Mouse (Mus musculus) forebrain, embryonic 14.5 days (tissue): ENCODE results near the gene Mdk. TPM values are rescaled to one million over a fixed set of nuclear protein-coding genes. Genes with fewer than 3 reads are reported as not detected.

Experiments
- ATAC-seq: fragments of 200-750 bp; cut with Nextera tagmentation; 2 replicates; pipeline ENCODE4 v1.8.0; 2017; ENCODE audit warnings: mild to moderate bottlenecking, moderate library complexity
- DNase-seq: peaks from one replicate; pipeline ENCODE4 v3.0.0-alpha.2; 2015; ENCODE audit warnings: low spot score
- H3K27ac ChIP-seq: fragments of 300-500 bp; sonication (generic); 2 replicates; pipeline ENCODE4 v1.5.1; 2014; ENCODE audit warnings: low read depth, mild to moderate bottlenecking, control low read depth, low read length, moderate library complexity
- H3K27me3 ChIP-seq: fragments of 300-500 bp; sonication (generic); replicated peaks from 2 replicates; pipeline ENCODE4 v1.6.1; 2014; ENCODE audit warnings: low read length, control low read depth, mixed read lengths; ENCODE audit not compliant: control insufficient read depth, insufficient read depth
- H3K36me3 ChIP-seq: fragments of 300-500 bp; sonication (generic); 2 replicates; pipeline ENCODE4 v1.6.1; 2014; ENCODE audit warnings: low read length, control low read depth; ENCODE audit not compliant: control insufficient read depth, insufficient read depth
- H3K4me1 ChIP-seq: fragments of 300-500 bp; sonication (generic); 2 replicates; pipeline ENCODE4 v1.6.1; 2014; ENCODE audit warnings: antibody characterized with exemption, low read length, control low read depth; ENCODE audit not compliant: control insufficient read depth, insufficient read depth
- H3K4me2 ChIP-seq: fragments of 300-500 bp; sonication (generic); 2 replicates; pipeline ENCODE4 v1.6.1; 2014; ENCODE audit warnings: mild to moderate bottlenecking, control low read depth, low read length
- H3K4me3 ChIP-seq: fragments of 300-500 bp; sonication (generic); 2 replicates; pipeline ENCODE4 v1.5.1; 2014; ENCODE audit warnings: low read depth, low read length, control low read depth
- H3K9ac ChIP-seq: fragments of 300-500 bp; sonication (generic); 2 replicates; pipeline ENCODE4 v1.6.1; 2014; ENCODE audit warnings: mild to moderate bottlenecking, low read length, control low read depth, moderate library complexity
- H3K9me3 ChIP-seq: fragments of 300-500 bp; sonication (generic); replicated peaks from 2 replicates; pipeline ENCODE4 v1.6.1; 2016; ENCODE audit warnings: low read length, control low read depth, mixed read lengths; ENCODE audit not compliant: control insufficient read depth
- WGBS: fragments of 180-500 bp; shearing (Covaris S2); extraction: QIAGEN DNeasy Blood & Tissue Kit; methylation state at CpG from one replicate; pipeline ENCODE4 v1.1.7; 2014; 5-methylcytosine and 5-hydroxymethylcytosine counted together
- polyA plus RNA-seq: library from polyadenylated mRNA; unstranded; fragments of >200 nt; fragmentation: Nextera tagmentation; extraction: Ambion mirVana; gene quantifications from 2 replicates; pipeline ENCODE4 v1.2.1, GENCODE M21; 2014

Gene Mdk
- polyA plus RNA-seq, 1 experiment from 2014 or later: 462 TPM

DNA sequence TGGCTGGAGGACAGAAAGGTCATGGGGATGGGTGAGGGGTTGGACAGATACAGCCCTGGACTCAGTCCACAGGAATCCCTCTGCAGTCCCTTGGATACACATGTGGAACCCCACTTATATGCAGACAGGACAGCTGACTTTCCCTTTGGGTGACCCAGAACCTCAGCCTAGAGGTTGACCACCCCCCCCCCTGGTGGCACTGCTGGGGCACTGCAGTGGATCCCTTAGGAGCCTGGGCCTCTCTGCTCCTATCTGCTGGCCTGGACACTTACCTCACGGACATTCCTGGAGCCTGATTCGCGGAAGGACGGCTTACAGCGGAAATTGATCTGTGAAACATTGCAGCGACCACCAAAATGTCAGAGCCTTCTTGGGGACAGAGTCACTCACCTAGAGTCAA lies 10.3 kb upstream of the Mdk start:
- no peak for ATAC-seq
- WGBS: 69% methylated on average over 6 of the region's 6 CpGs

GRCm38 (mm10) chr2:91939303-91939935 lies 7.3 kb upstream of the Mdk start:
- H3K9ac ChIP-seq: no peak overlapping the region
- H3K36me3 ChIP-seq: peaks cover 48% of the 10 kb centered on the region
- H3K4me2 ChIP-seq: no peak overlapping the region
- H3K27me3 ChIP-seq: no peaks in the 10 kb centered on the region
- no peak overlapping the region for H3K27ac ChIP-seq
- DNase-seq (no peak), ATAC-seq (no peak)
- no peaks in the 10 kb centered on the region for H3K9me3 ChIP-seq
- H3K4me1 ChIP-seq: peaks cover under 1% of the 10 kb centered on the region; the same call in 1 of the 2 replicates
- WGBS: 90% methylated on average over 15 of the region's 15 CpGs
- H3K4me3 ChIP-seq: no peak overlapping the region

More for the DNA sequence above, 10.3 kb upstream of the Mdk start:
- DNase-seq: no peak
- Histone ChIP-seq H3K27ac (no peak overlapping the region), H3K36me3 (peaks cover 29% of the 10 kb centered on the region), H3K4me2 (no peak overlapping the region), H3K9ac (no peak overlapping the region), H3K9me3 (no peaks in the 10 kb centered on the region), H3K4me1 (peaks cover 7% of the 10 kb centered on the region; the same call in 1 of the 2 replicates), H3K4me3 (no peak overlapping the region), H3K27me3 (no peaks in the 10 kb centered on the region)

- H3K27ac ChIP-seq: no peak overlapping the region
- no peak for ATAC-seq
- WGBS: 91% methylated on average over 7 of the region's 7 CpGs
- H3K36me3 ChIP-seq: peaks cover 48% of the 10 kb centered on the region
- H3K9me3 ChIP-seq: no peaks in the 10 kb centered on the region
- DNase-seq: no peak
- H3K4me1 ChIP-seq: peaks cover 9% of the 10 kb centered on the region
- H3K4me2 ChIP-seq: no peak overlapping the region
- H3K4me3 ChIP-seq: no peak overlapping the region
- H3K9ac ChIP-seq: no peak overlapping the region
- no peaks in the 10 kb centered on the region for H3K27me3 ChIP-seq
Observed at GRCm38 (mm10) chr2:91936154-91936553, 4.1 kb upstream of the Mdk start.

- H3K36me3 ChIP-seq: peaks cover 48% of the 10 kb centered on the region
- H3K4me2 ChIP-seq: no peak overlapping the region
- 86% methylated on average over 9 of the region's 9 CpGs for WGBS
- H3K27ac ChIP-seq: no peak overlapping the region
- no peak overlapping the region for H3K4me3 ChIP-seq
- no peak overlapping the region for H3K9ac ChIP-seq
- no peaks in the 10 kb centered on the region for H3K9me3 ChIP-seq
- no peaks in the 10 kb centered on the region for H3K27me3 ChIP-seq
- ATAC-seq (no peak), DNase-seq (no peak)
- peaks cover 14% of the 10 kb centered on the region for H3K4me1 ChIP-seq
Observed at GRCm38 (mm10) chr2:91934826-91935525, 2.9 kb upstream of the Mdk start.

- H3K36me3 ChIP-seq: peaks cover 40% of the 10 kb centered on the region
- H3K27me3 ChIP-seq: no peaks in the 10 kb centered on the region
- DNase-seq: no peak
- no peak overlapping the region for H3K4me3 ChIP-seq
- H3K27ac ChIP-seq: no peak overlapping the region
- H3K4me2 ChIP-seq: no peak overlapping the region
- no peaks in the 10 kb centered on the region for H3K9me3 ChIP-seq
- no peak for ATAC-seq
- 72% methylated on average over 8 of the region's 8 CpGs for WGBS
- peaks cover 14% of the 10 kb centered on the region for H3K4me1 ChIP-seq
- no peak overlapping the region for H3K9ac ChIP-seq
Observed at GRCm38 (mm10) chr2:91934016-91934415, 1.9 kb upstream of the Mdk start.

- WGBS: 29% methylated on average over 9 of the region's 9 CpGs
- H3K27ac ChIP-seq: no peak overlapping the region
- H3K36me3 ChIP-seq: peaks cover 34% of the 10 kb centered on the region
- no peak overlapping the region for H3K4me2 ChIP-seq
- peaks cover 14% of the 10 kb centered on the region for H3K4me1 ChIP-seq
- H3K27me3 ChIP-seq: no peaks in the 10 kb centered on the region
- ATAC-seq (no peak), DNase-seq (no peak)
- no peak overlapping the region for H3K9ac ChIP-seq
- no peaks in the 10 kb centered on the region for H3K9me3 ChIP-seq
- H3K4me3 ChIP-seq: no peak overlapping the region
Observed at GRCm38 (mm10) chr2:91933471-91933870, 1.4 kb upstream of the Mdk start.

DNA sequence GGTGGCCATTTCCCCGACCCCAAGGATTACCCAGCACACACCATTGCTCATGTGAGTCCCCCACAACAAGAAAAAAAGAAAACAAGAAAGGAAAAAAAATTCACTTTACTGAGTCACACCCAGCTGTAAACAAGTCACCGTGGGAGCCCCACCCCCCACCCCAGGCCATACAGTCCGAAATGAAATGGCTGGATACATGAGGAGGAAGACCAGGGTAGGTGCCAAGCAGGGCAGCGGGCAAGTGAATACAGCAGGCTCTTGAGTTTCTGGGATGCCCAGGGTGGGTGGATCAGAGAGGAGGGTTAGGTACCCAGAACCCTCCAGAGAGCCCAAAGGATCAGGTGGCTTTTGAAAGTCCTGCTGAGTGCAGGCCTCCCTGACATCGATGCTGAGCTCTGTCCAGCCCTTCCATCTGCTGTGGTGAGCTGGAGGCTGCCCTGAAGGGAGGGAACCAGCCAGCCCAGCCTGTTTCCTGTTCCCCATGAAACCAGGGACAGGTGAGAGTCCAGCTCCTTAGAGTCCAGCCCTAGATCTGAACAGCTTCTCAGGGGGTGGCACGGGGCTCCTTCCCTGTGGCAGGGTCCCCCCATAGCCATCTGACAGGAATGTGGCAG lies 747 bp upstream of the Mdk start:
- H3K9me3 ChIP-seq: no peaks in the 10 kb centered on the region
- peaks cover 14% of the 10 kb centered on the region for H3K4me1 ChIP-seq
- H3K9ac ChIP-seq: no peak overlapping the region; the same call in 1 of the 2 replicates
- H3K27ac ChIP-seq: peak overlapping the region; percentile 90; the same call in 1 of the 2 replicates
- H3K36me3 ChIP-seq: peaks cover 28% of the 10 kb centered on the region
- peak overlapping the region; percentile 81 for H3K4me2 ChIP-seq
- ATAC-seq: no peak
- no peaks in the 10 kb centered on the region for H3K27me3 ChIP-seq
- no peak overlapping the region for H3K4me3 ChIP-seq
- WGBS: 14% methylated on average over 6 of the region's 6 CpGs
- no peak for DNase-seq

DNA sequence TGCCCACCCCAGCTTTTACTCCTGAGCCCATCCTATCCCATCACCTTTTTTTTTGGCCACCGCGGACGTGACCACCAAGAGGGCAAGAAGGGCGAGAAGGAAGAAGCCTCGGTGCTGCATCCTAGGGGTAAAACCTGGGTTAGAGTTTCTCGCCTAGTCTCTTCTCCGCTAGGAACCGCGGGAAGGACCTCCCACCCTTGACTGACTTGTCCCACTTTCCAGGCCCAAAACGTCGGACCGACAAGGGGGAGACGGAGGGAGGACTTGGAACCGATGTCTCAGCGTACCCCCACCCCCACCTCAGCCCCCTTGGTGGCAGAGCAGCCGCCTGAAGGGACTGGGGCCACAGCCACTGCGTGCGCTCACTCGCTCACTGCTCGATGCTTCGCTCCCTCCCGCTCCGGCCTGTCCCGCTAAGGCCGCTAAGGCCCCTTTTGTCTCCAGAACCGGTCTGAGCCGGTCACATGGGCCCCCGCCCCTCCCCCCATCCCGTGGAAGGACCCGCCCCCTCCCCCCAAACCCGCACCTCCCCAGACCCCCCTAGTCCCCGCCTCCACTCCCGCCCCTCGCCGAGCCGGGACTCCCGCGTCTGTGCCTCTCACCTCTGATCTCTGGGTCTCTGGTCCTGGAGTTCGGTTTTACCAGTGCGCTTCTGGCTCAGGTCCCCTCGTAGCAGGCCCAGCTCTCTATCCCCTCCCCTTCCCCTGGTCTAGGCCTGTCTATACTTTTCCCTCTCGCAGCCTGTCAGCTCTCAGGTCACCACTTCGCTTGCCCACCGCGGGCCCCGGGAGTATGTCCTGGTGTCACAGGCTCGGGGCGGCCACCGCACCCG lies 553 bp downstream of the Mdk start:
- ATAC-seq (peak; percentile 75), DNase-seq (peak; percentile 86)
- peak overlapping the region; percentile 42 for H3K4me3 ChIP-seq
- H3K4me2 ChIP-seq: peak overlapping the region; percentile 81
- H3K27ac ChIP-seq: peak overlapping the region; percentile 90
- peaks cover 14% of the 10 kb centered on the region for H3K4me1 ChIP-seq
- H3K36me3 ChIP-seq: peaks cover 15% of the 10 kb centered on the region
- peak overlapping the region; percentile 93 for H3K9ac ChIP-seq
- under 1% methylated on average over 49 of the region's 50 CpGs for WGBS
- H3K9me3 ChIP-seq: no peaks in the 10 kb centered on the region
- no peaks in the 10 kb centered on the region for H3K27me3 ChIP-seq
